Mouse (Mus musculus): Measurements from ENCODE around the gene Efcab1. TPM values are rescaled to one million over a fixed set of nuclear protein-coding genes. Genes with fewer than 3 reads are reported as not detected.
"Not testable (repeated sequence)": the region's sequence is repeated elsewhere in the genome, so short reads cannot be mapped to it uniquely, and the experiment has no call there.

Efcab1 gene
- not detected for total RNA-seq (2021)
- long read RNA-seq, experiment 1 = 0 reads
- long read RNA-seq, experiment 2 = 0 reads

GRCm38 (mm10) chr16:14906393-14907100, at the start of gene Efcab1:
TSS of gene Efcab1 (plus strand) at chr16:14906606.
- no peak for DNase-seq (ENCODE audit: low spot score)

- no peak for DNase-seq (ENCODE audit: low spot score)
Measured at GRCm38 (mm10) chr16:14859443-14859842, 47.0 kb upstream of the Efcab1 start.

- no peak for DNase-seq (ENCODE audit: low spot score)
Measured at GRCm38 (mm10) chr16:14884916-14885315, 21.5 kb upstream of the Efcab1 start.

- no peak for DNase-seq (ENCODE audit: low spot score)
Measured at GRCm38 (mm10) chr16:14885372-14885771, 21.0 kb upstream of the Efcab1 start.

GRCm38 (mm10) chr16:14892492-14892891, 13.9 kb upstream of the Efcab1 start:
- DNase-seq (ENCODE audit: low spot score) = no peak

GRCm38 (mm10) chr16:14893864-14894263, 12.5 kb upstream of the Efcab1 start:
- DNase-seq (ENCODE audit: low spot score) = no peak

GRCm38 (mm10) chr16:14894713-14895112, 11.7 kb upstream of the Efcab1 start:
- no peak for DNase-seq (ENCODE audit: low spot score)

- DNase-seq (ENCODE audit: low spot score) = no peak
Measured at GRCm38 (mm10) chr16:14895543-14895942, 10.9 kb upstream of the Efcab1 start.

GRCm38 (mm10) chr16:14930711-14931110, 24.3 kb downstream of the Efcab1 start:
- DNase-seq (ENCODE audit: low spot score) = not testable (repeated sequence)

GRCm38 (mm10) chr16:14936478-14937166, 30.2 kb downstream of the Efcab1 start:
- DNase-seq (ENCODE audit: low spot score) = not testable (repeated sequence)

- DNase-seq (ENCODE audit: low spot score) = no peak
Measured at GRCm38 (mm10) chr16:14939552-14939951, 33.1 kb downstream of the Efcab1 start.

- DNase-seq (ENCODE audit: low spot score) = no peak
Measured at GRCm38 (mm10) chr16:14939994-14940715, 33.7 kb downstream of the Efcab1 start.

GRCm38 (mm10) chr16:14940898-14941297, 34.5 kb downstream of the Efcab1 start:
- no peak for DNase-seq (ENCODE audit: low spot score)

GRCm38 (mm10) chr16:14943530-14943929, 37.1 kb downstream of the Efcab1 start:
- no peak for DNase-seq (ENCODE audit: low spot score)

- not testable (repeated sequence) for DNase-seq (ENCODE audit: low spot score)
Measured at GRCm38 (mm10) chr16:14947561-14947960, 41.2 kb downstream of the Efcab1 start.

- DNase-seq (ENCODE audit: low spot score) = no peak
Measured at GRCm38 (mm10) chr16:14951894-14952293, 45.5 kb downstream of the Efcab1 start.

- DNase-seq (ENCODE audit: low spot score) = no peak
Measured at GRCm38 (mm10) chr16:14959743-14960142, 53.3 kb downstream of the Efcab1 start.

- no peak for DNase-seq (ENCODE audit: low spot score)
Measured at GRCm38 (mm10) chr16:14973696-14974095, 67.3 kb downstream of the Efcab1 start.

GRCm38 (mm10) chr16:14979228-14979627, 72.8 kb downstream of the Efcab1 start:
- no peak for DNase-seq (ENCODE audit: low spot score)

GRCm38 (mm10) chr16:14989614-14990268, 83.3 kb downstream of the Efcab1 start:
- DNase-seq (ENCODE audit: low spot score) = no peak

- no peak for DNase-seq (ENCODE audit: low spot score)
Measured at GRCm38 (mm10) chr16:14991001-14991400, 84.6 kb downstream of the Efcab1 start.

Measured in gastrocnemius, adult 18-20 months (tissue).